Mouse (Mus musculus) heart, embryonic 12.5 days (tissue): ENCODE results near the gene Prkch. TPM values are rescaled to one million over a fixed set of nuclear protein-coding genes. Genes with fewer than 3 reads are reported as not detected.

Experiments used
- ATAC-seq: fragments of 200-750 bp; cut with Nextera tagmentation; 2 replicates; pipeline ENCODE4 v1.8.0; 2017; ENCODE audit warnings: moderate TSS enrichment, moderate library complexity; ENCODE audit not compliant: insufficient number of reproducible peaks, low FRiP score
- H3K27ac ChIP-seq: fragments of 300-500 bp; sonication (generic); 2 replicates; pipeline ENCODE4 v1.5.1; 2016; ENCODE audit warnings: mild to moderate bottlenecking, moderate library complexity; ENCODE audit not compliant: poor library complexity, severe bottlenecking
- H3K27me3 ChIP-seq: fragments of 300-500 bp; sonication (generic); replicated peaks from 2 replicates; pipeline ENCODE4 v1.6.1; 2016; ENCODE audit warnings: mild to moderate bottlenecking, moderate library complexity
- H3K36me3 ChIP-seq: fragments of 300-500 bp; sonication (generic); 2 replicates; pipeline ENCODE4 v1.6.1; 2016; ENCODE audit warnings: mild to moderate bottlenecking, moderate library complexity
- H3K4me1 ChIP-seq: fragments of 300-500 bp; sonication (generic); replicated peaks from 2 replicates; pipeline ENCODE4 v1.6.1; 2016; ENCODE audit warnings: mild to moderate bottlenecking
- H3K4me2 ChIP-seq: fragments of 300-500 bp; sonication (generic); 2 replicates; pipeline ENCODE4 v1.6.1; 2016; ENCODE audit warnings: mild to moderate bottlenecking, moderate library complexity
- H3K4me3 ChIP-seq: fragments of 300-500 bp; sonication (generic); 2 replicates; pipeline ENCODE4 v1.5.1; 2016; ENCODE audit warnings: mild to moderate bottlenecking
- H3K9ac ChIP-seq: fragments of 300-500 bp; sonication (generic); 2 replicates; pipeline ENCODE4 v1.6.1; 2016; ENCODE audit warnings: mild to moderate bottlenecking, moderate library complexity
- H3K9me3 ChIP-seq: fragments of 300-500 bp; sonication (generic); replicated peaks from 2 replicates; pipeline ENCODE4 v1.6.1; 2016; ENCODE audit warnings: mild to moderate bottlenecking, moderate library complexity
- WGBS: fragments of 180-500 bp; shearing (Covaris S2); methylation state at CpG from one replicate; pipeline ENCODE4 v1.1.7; 2016; 5-methylcytosine and 5-hydroxymethylcytosine counted together
- polyA plus RNA-seq: library from polyadenylated mRNA; unstranded; fragments of >200 nt; fragmentation: Nextera tagmentation; extraction: Ambion mirVana; gene quantifications from 2 replicates; pipeline ENCODE4 v1.2.1, GENCODE M21; 2016

Prkch gene
- polyA plus RNA-seq, 1 experiment from 2014 or later, result 19.5 TPM

DNA sequence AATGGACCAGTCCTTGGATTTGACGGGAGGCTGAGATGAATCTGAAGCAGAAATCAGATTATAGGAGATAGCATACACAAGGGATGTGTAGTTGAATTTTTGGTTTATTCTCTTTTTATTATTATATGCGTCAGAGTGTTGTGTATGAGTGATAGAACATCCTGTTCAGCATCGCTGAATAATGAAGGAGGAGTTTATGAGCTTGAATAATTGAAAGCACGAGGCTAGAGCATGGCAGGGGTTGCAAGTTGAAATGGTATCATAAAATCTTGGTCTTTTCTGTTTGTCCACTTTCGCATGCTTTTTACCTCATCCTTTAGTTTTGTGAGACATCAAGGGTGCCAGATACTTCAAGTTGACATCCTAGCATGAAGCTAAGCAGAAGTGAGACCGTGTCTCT lies 60.6 kb downstream of the Prkch start:
- 83% methylated on average over 6 of the region's 6 CpGs for WGBS

GRCm38 (mm10) chr12:73647686-73648085 lies 63.1 kb downstream of the Prkch start:
- Histone ChIP-seq H3K9me3 (no peaks in the 10 kb centered on the region), H3K9ac (no peak overlapping the region), H3K36me3 (no peaks in the 10 kb centered on the region), H3K4me3 (no peak overlapping the region), H3K4me1 (peaks cover 10% of the 10 kb centered on the region), H3K4me2 (no peak overlapping the region), H3K27me3 (no peaks in the 10 kb centered on the region), H3K27ac (no peak overlapping the region)
- WGBS, result 40% methylated on average over 2 of the region's 2 CpGs
- no peak for ATAC-seq

More for the DNA sequence above, 60.6 kb downstream of the Prkch start:
- Histone ChIP-seq H3K27me3 (no peaks in the 10 kb centered on the region), H3K4me2 (no peak overlapping the region), H3K9ac (no peak overlapping the region), H3K36me3 (no peaks in the 10 kb centered on the region), H3K27ac (no peak overlapping the region), H3K9me3 (no peaks in the 10 kb centered on the region), H3K4me1 (peaks cover 10% of the 10 kb centered on the region), H3K4me3 (no peak overlapping the region)
- no peak for ATAC-seq

DNA sequence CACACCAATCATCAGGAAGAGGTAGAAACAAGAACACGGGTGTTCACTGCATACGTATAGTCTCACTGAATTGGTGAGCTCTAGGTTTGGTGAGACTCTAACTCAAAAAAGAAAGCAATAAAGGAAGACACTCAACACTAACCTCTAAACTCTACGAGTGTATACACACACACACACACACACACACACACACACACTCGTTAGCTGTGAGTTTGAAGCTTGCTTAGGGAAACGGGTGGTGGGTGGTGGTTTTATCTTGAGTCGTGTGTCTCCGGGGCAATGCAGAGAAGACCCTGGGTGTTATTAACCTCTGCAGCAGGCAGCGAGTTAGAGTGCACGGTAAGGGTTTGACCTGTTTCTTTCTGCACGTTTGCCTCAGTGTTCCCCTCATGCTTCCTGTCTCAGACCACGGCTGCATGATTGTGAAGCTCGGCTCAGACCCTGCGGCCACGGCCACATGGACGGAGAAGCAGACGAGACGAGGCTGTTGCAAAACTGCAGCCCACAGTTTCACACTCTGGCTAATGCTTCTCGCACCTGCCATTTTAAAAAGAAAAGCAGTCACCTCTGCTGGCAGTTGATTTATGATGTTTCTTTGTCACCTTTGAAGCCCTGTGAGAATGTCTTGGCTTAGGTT lies 72.1 kb downstream of the Prkch start:
- Histone ChIP-seq H3K4me3 (no peak overlapping the region), H3K36me3 (no peaks in the 10 kb centered on the region), H3K27ac (no peak overlapping the region), H3K4me1 (peaks cover 4% of the 10 kb centered on the region; the same call in 1 of the 2 replicates), H3K9ac (no peak overlapping the region), H3K4me2 (no peak overlapping the region), H3K9me3 (no peaks in the 10 kb centered on the region), H3K27me3 (no peaks in the 10 kb centered on the region)
- ATAC-seq, result no peak
- WGBS, result 66% methylated on average over 18 of the region's 18 CpGs

DNA sequence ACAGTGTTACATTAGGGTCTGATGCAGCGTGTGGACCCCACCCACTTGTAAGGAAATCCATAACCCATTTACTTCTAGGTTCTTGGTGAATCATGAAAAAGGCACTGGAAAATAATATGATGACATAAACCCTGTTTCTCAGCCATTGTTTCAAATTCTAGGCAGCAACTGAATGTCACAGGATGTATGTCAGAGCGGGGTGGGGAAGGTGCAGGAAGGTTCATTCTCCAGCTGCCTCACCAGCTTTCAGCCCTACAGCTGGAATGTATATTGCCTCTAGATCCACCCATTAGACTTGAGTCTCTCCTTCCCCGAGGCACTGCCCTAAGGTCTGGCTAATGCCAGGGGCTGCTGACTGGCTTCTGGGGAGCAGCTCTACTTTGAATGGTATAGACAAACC lies 78.8 kb downstream of the Prkch start:
- Histone ChIP-seq H3K27me3 (no peaks in the 10 kb centered on the region), H3K4me3 (no peak overlapping the region), H3K4me1 (peaks cover 7% of the 10 kb centered on the region; the same call in 1 of the 2 replicates), H3K9me3 (no peaks in the 10 kb centered on the region), H3K4me2 (no peak overlapping the region), H3K9ac (no peak overlapping the region), H3K36me3 (no peaks in the 10 kb centered on the region), H3K27ac (no peak overlapping the region)
- ATAC-seq, result 0 out of 2 replicates have a peak, but pooled peaks have one; percentile 28
- 66% methylated on average over 3 of the region's 3 CpGs for WGBS

DNA sequence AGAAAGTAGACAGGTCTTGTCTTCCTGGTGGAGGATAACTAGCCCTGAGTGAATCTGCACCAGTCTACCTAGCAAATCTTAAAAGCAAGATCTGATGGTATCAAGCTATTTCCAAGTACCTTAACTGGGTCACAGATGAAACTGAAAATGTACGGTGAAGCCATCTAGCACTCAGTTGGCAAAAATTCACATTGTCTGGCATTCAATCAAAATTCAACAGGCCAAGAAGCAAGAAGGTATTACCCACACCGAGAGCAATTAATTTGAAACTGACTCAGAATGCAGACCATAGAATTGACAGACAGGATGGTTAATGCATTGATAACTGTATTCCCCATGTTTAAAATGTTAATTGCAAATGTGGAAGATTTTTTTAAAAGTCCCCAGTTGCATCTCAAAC lies 82.1 kb downstream of the Prkch start:
- Histone ChIP-seq H3K4me2 (no peak overlapping the region), H3K4me1 (peaks cover 9% of the 10 kb centered on the region), H3K36me3 (no peaks in the 10 kb centered on the region), H3K9ac (no peak overlapping the region), H3K9me3 (no peaks in the 10 kb centered on the region), H3K27me3 (no peaks in the 10 kb centered on the region), H3K27ac (no peak overlapping the region), H3K4me3 (no peak overlapping the region)
- 89% methylated on average over 2 of the region's 2 CpGs for WGBS
- no peak for ATAC-seq

DNA sequence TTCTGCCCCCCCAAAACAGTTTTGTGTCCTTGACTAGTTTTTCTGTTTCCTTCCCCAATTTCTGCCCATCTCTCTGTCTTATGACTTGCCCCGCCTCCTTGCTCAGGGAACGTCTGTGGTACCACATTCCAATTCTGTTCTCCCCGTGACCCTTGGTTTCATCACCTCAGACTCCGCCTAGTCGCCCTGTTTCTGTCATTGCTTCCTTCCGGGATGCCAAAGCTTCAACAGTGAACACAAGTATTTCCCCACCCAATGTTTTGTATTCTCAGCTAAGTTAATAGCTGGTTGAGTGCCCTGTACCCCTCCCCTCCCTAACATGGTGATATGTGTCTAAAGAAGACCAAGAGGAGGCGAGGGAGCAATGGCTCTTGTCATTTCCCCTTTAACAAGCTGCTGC lies 83.0 kb downstream of the Prkch start:
- Histone ChIP-seq H3K27ac (no peak overlapping the region), H3K4me3 (no peak overlapping the region), H3K27me3 (no peaks in the 10 kb centered on the region), H3K9ac (no peak overlapping the region), H3K4me1 (peaks cover 16% of the 10 kb centered on the region), H3K9me3 (no peaks in the 10 kb centered on the region), H3K4me2 (no peak overlapping the region), H3K36me3 (no peaks in the 10 kb centered on the region)
- 67% methylated on average over 7 of the region's 7 CpGs for WGBS
- no peak for ATAC-seq

DNA sequence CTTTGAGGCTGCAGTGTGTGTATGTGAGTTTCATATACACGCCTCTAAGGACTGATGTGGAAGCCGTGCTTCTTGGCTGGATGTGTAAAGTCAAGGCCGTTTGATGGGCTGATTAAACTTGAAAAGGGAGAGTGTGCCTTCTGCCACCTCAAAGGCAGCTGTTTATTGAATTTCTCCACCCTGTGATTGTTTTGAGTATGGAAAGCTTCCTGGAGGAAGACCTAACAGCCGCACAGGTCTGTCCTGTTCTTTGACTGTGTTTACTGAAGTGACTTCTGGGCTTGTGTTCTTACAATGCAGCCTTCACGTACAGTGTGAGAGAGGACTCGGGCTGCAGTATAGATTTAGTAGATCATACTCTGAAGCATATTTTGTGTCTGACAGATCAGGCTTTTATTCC lies 86.1 kb downstream of the Prkch start:
- Histone ChIP-seq H3K27ac (0 out of 2 replicates have a peak overlapping the region, but pooled peaks have one; percentile 19), H3K4me3 (no peak overlapping the region), H3K9me3 (no peaks in the 10 kb centered on the region), H3K4me2 (no peak overlapping the region), H3K27me3 (no peaks in the 10 kb centered on the region), H3K36me3 (no peaks in the 10 kb centered on the region), H3K9ac (no peak overlapping the region), H3K4me1 (peaks cover 40% of the 10 kb centered on the region)
- ATAC-seq, result no peak
- 72% methylated on average over 6 of the region's 6 CpGs for WGBS

- H3K36me3 ChIP-seq, result no peaks in the 10 kb centered on the region
- H3K4me1 ChIP-seq, result peaks cover 46% of the 10 kb centered on the region
- H3K4me3 ChIP-seq, result no peak overlapping the region
- no peak overlapping the region for H3K9ac ChIP-seq
- H3K4me2 ChIP-seq, result no peak overlapping the region
- 0 out of 2 replicates have a peak overlapping the region, but pooled peaks have one; percentile 34 for H3K27ac ChIP-seq
- WGBS, result 46% methylated on average over 3 of the region's 3 CpGs
- ATAC-seq, result 0 out of 2 replicates have a peak, but pooled peaks have one; percentile 25
- no peaks in the 10 kb centered on the region for H3K27me3 ChIP-seq
- H3K9me3 ChIP-seq, result no peaks in the 10 kb centered on the region
These were observed 86.9 kb downstream of the Prkch start for GRCm38 (mm10) chr12:73671540-73671939.

GRCm38 (mm10) chr12:73672007-73672406 lies 87.4 kb downstream of the Prkch start:
- no peak overlapping the region for H3K9ac ChIP-seq

GRCm38 (mm10) chr12:73673783-73674182 lies 89.2 kb downstream of the Prkch start:
- H3K9me3 ChIP-seq, result no peaks in the 10 kb centered on the region
- WGBS, result 67% methylated on average over 7 of the region's 7 CpGs
- H3K9ac ChIP-seq, result no peak overlapping the region
- no peaks in the 10 kb centered on the region for H3K36me3 ChIP-seq
- no peak for ATAC-seq
- no peak overlapping the region for H3K4me3 ChIP-seq
- no peaks in the 10 kb centered on the region for H3K27me3 ChIP-seq
- peaks cover 63% of the 10 kb centered on the region for H3K4me1 ChIP-seq
- H3K4me2 ChIP-seq, result no peak overlapping the region
- no peak overlapping the region for H3K27ac ChIP-seq

More at GRCm38 (mm10) chr12:73672007-73672406, 87.4 kb downstream of the Prkch start:
- H3K27ac ChIP-seq, result 0 out of 2 replicates have a peak overlapping the region, but pooled peaks have one; percentile 34
- no peaks in the 10 kb centered on the region for H3K9me3 ChIP-seq
- 64% methylated on average over 4 of the region's 4 CpGs for WGBS
- no peak for ATAC-seq
- no peaks in the 10 kb centered on the region for H3K27me3 ChIP-seq
- peaks cover 47% of the 10 kb centered on the region for H3K4me1 ChIP-seq
- no peak overlapping the region for H3K4me3 ChIP-seq
- H3K4me2 ChIP-seq, result no peak overlapping the region
- H3K36me3 ChIP-seq, result no peaks in the 10 kb centered on the region

DNA sequence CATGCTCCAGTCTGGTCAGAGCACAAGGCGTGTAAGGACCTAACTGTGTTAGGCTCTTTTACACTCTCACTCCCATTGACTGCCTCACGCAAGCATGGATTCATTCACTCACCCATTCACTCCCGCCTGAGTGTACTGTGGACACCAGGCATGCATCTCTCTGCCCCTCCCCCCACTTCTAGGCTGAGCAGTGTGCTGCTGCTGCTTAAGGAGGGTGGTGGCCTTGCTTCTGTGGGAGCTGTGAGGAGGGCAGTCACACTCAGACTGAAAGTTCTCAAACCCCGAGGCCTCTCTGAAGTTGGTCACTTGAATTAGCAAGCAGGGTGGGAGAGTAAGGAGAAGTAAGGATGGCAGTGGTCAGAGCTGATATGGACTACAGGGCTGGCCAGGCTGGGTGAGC lies 90.6 kb downstream of the Prkch start:
- H3K4me3 ChIP-seq, result no peak overlapping the region
- peaks cover 72% of the 10 kb centered on the region for H3K4me1 ChIP-seq
- WGBS, result 42% methylated on average over 4 of the region's 4 CpGs
- no peak overlapping the region for H3K4me2 ChIP-seq
- no peaks in the 10 kb centered on the region for H3K27me3 ChIP-seq
- no peak overlapping the region for H3K9ac ChIP-seq
- H3K27ac ChIP-seq, result no peak overlapping the region
- H3K9me3 ChIP-seq, result no peaks in the 10 kb centered on the region
- no peak for ATAC-seq
- no peaks in the 10 kb centered on the region for H3K36me3 ChIP-seq

DNA sequence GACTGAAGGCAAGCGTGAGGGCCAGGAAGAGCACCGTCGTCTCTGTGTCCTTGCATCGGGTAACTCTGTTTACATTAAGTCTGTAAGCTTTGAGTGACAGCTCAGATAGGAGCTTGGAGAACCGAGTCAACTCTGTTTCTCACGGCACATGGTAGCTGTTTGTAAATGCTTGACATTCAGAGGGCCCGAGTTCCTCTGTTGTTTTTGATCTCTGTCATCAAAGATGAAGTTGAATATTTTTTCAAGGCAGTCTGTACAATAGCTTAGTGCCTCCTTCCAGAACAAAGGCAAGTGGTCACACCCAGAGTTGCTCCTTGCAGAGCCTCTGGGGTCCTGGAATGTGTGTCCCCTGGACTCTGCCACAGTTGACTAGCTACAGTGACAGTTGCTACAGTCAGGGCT lies 94.8 kb downstream of the Prkch start:
- Histone ChIP-seq H3K4me2 (no peak overlapping the region), H3K9ac (no peak overlapping the region), H3K36me3 (no peaks in the 10 kb centered on the region), H3K27ac (peak overlapping the region; percentile 62), H3K4me3 (no peak overlapping the region), H3K4me1 (peaks cover 50% of the 10 kb centered on the region), H3K27me3 (no peaks in the 10 kb centered on the region), H3K9me3 (no peaks in the 10 kb centered on the region)
- ATAC-seq, result no peak
- WGBS, result 7% methylated on average over 7 of the region's 7 CpGs
